ENCODE assay signal across 11 mouse cellular contexts in genomic region chr8:77173075-77173657, GRCm38 (mm10).
"Had no signal": no experiment of that assay in that cellular context is flagged by ENCODE, and none has a peak within 500 bp of the region (broad histone marks: within the 10 kb centered on the region; RNA-seq: fewer than 3 reads in every experiment).

No protein-coding gene starts in this region.

- H3K4me3 ChIP-seq: limb, embryonic 13.5 days; midbrain, embryonic 15.5 days; neural tube, embryonic 12.5 days had no signal

- H3K27ac ChIP-seq: limb, embryonic 13.5 days; liver, embryonic 14.5 days; midbrain, embryonic 15.5 days; neural tube, embryonic 12.5 days had no signal

- H3K4me1 ChIP-seq: limb, embryonic 13.5 days; midbrain, embryonic 15.5 days; neural tube, embryonic 12.5 days had no signal

- H3K9me3 ChIP-seq: midbrain, embryonic 15.5 days; neural tube, embryonic 12.5 days had no signal

- H3K36me3 ChIP-seq: limb, embryonic 13.5 days; midbrain, embryonic 15.5 days; neural tube, embryonic 12.5 days had no signal

- H3K27me3 ChIP-seq: limb, embryonic 13.5 days; midbrain, embryonic 15.5 days; neural tube, embryonic 12.5 days had no signal

- DNase-seq: kidney, adult 8-10 months; kidney, postnatal 36 days; left cerebral cortex, postnatal 4 days; retina, postnatal 1 day; right cerebral cortex, postnatal 4 days; spleen, adult 18-20 months; thymus, postnatal 4 days had no signal
